Mouse (Mus musculus) common myeloid progenitor, adult 5-6 weeks (primary cell): Measurements from ENCODE around the gene Slc46a2. TPM values are rescaled to one million over a fixed set of nuclear protein-coding genes. Genes with fewer than 3 reads are reported as not detected.

Source experiments
- ATAC-seq: replicated peaks from 2 replicates; pipeline ENCODE4 v1.8.0; 2016; ENCODE audit warnings: low read depth, mild to moderate bottlenecking, moderate TSS enrichment, inconsistent platforms; ENCODE audit not compliant: poor library complexity, severe bottlenecking
- total RNA-seq: library from RNA; stranded (forward); fragments of 200-1000, 187-1606 nt; gene quantifications from 2 replicates; pipeline ENCODE4 v1.2.3, GENCODE M21; 2017

Gene Slc46a2
- total RNA-seq: not detected in 2 replicates

GRCm38 (mm10) chr4:59914608-59915403 is at the start of gene Slc46a2:
Slc46a2 (minus strand) TSS chr4:59915056.
- no peak for ATAC-seq

GRCm38 (mm10) chr4:59963405-59964344 is 48.8 kb upstream of the Slc46a2 start, which contains the start of gene Mup6:
Mup6 (plus strand) TSS chr4:59964294.
- ATAC-seq: no peak

- ATAC-seq: no peak
Observed at GRCm38 (mm10) chr4:59960610-59961009, 45.8 kb upstream of the Slc46a2 start, which contains the start of gene Mup4. Mup4 (minus strand) TSS chr4:59960710.

- ATAC-seq: no peak
Observed at GRCm38 (mm10) chr4:59937543-59937942, 22.7 kb upstream of the Slc46a2 start.

- peak; percentile 86 for ATAC-seq
Observed at GRCm38 (mm10) chr4:59932505-59933281, 17.8 kb upstream of the Slc46a2 start.

DNA sequence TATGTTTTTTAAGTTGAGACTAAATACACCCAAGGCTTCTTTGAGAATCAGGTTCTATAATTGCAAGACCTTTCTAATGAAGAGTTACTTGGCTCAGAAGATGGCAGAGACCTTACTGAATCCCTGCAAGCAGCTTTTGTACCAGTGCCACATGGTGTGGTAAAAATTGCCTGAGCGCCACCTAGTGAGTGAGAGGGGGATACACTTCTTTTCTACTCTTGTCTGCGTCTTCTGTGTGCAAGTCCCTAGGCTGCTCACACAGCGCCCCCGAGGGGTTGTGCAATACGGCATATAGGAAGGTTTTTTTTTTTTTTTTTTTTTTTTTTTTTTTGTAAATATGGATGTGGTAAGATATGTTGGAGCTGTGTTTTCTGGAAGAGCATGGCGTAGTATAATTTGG is 13.5 kb upstream of the Slc46a2 start:
- ATAC-seq: peak; percentile 98

DNA sequence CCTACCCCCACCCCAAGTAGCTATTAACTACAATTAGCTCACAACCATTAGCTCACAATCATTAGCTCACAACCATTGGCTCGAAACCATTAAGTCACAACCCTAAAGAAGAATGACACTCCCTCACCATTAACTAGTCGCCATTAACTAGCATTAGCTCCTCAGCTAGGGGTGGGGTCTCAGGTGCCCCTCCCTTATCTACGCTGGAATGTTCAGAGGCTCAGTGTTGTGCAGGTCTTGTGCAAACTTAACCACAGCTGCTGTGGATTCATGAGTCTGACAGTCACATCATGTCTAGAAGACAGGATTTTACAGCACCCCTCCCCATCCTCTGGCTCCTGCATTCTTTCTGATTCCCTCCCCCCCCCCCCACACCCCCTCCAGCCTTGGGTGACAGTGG is 12.8 kb upstream of the Slc46a2 start:
- ATAC-seq: no peak

GRCm38 (mm10) chr4:59925082-59925481 is 10.2 kb upstream of the Slc46a2 start:
- ATAC-seq: no peak

- ATAC-seq: no peak
Observed at GRCm38 (mm10) chr4:59917966-59918365, 3.1 kb upstream of the Slc46a2 start.

DNA sequence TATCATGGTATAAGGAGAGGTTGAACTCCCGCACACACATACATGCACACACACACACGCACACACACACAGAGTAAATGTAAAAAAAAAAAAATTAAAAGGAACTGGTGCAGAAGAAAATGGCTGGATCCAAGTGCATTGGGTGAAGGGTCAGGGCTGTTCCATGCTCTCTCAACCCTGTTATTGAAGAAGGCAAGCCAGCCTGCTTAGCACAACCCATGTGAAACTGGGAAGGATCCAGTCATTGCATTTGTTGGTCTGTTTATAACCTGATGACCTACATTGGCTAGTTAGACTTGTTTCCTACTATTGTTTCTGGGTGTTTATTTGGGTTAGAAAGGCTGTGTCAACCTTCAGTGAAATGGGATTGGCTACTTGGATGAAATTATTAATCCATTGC is 6.1 kb downstream of the Slc46a2 start:
- ATAC-seq: no peak

DNA sequence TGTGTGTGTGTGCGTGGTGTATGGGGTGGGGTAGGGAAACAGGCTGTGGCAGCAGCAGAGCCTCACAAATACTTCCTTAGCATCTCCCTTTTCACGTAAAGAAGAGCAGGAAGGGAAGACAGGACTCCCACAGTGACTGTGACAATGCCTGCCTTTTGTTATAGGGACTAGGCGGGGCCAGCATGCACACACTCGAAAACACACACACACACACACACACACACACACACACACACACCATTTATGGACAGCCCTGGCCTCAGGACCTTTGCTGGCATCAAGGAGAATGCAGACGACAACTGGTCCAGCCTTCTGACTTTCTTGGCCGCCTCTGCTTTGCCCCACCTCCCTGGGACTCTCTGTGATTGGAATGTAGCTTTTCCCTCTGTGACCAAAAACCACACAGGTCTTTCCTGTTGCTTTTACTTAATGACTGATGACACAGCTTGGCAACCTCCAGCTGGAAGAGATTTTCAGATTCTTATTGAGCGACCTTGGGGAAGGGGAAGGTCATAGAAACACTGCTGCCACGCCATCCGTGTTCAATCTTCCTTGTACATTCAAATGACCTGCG is 7.1 kb downstream of the Slc46a2 start:
- no peak for ATAC-seq

- ATAC-seq: no peak
Observed at GRCm38 (mm10) chr4:59907092-59907491, 7.8 kb downstream of the Slc46a2 start.

GRCm38 (mm10) chr4:59902547-59902946 is 12.3 kb downstream of the Slc46a2 start:
- ATAC-seq: no peak

DNA sequence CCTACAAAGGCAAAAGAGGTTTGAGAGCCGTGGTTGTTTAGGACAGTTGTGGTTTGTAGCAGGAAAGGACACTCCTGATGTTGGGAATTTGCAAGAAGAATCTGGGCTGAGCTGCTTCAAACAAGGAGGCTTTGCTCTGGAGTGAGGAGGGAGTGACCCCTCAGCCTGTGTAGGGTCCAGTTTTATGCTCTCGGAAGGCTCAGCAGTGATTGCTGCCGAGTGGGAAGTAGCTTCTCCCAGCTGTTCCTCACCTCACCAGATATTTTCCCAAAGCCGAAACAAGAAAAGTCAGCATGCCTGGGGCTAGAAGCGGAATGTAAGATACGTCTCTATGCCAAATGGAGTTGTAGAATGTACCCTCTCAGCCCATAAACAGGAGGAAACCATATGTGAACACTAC is 13.0 kb downstream of the Slc46a2 start:
- no peak for ATAC-seq

DNA sequence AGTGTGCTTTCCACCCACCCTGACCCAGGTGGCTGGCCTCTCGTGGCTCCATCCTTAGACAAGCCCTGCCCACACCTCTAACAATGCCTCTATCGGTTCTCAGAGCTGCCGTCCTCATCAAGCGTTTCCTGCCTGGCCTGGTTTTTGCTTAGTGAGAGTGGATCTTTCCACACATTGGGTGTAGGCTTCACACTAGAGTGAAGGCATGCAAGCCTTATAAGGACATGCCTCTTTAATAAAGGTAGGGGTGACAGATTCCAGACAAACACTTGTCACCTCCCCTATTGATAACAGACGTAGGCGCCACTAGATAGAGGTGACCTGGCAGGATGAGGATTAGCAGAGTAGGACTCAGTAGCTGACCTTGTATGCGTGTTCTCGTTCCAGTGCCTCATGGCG is 16.3 kb downstream of the Slc46a2 start:
- ATAC-seq: no peak

- no peak for ATAC-seq
Observed at GRCm38 (mm10) chr4:59897814-59898520, 16.9 kb downstream of the Slc46a2 start.

DNA sequence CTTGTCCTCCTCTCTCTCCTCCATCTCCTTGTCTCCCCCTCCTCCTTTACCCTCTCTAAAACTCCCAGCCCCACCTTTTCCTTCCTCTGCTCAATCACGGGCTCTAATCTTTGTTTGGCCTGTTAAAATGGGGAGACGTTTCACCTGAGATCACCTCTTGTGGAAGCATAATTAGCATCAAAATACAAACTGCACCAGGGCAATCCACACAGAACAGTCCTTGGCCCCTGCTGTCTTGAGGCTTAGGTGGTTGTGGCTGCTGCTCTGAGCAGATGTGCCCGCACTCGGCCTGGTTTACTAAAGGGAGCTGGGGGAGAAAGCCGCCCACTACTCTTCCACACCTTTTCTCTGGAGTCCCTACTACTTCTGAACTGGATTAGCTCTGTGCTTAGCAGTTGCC is 18.9 kb downstream of the Slc46a2 start:
- ATAC-seq: no peak

- ATAC-seq: peak; percentile 84
Observed at GRCm38 (mm10) chr4:59894977-59895575, 19.8 kb downstream of the Slc46a2 start.

DNA sequence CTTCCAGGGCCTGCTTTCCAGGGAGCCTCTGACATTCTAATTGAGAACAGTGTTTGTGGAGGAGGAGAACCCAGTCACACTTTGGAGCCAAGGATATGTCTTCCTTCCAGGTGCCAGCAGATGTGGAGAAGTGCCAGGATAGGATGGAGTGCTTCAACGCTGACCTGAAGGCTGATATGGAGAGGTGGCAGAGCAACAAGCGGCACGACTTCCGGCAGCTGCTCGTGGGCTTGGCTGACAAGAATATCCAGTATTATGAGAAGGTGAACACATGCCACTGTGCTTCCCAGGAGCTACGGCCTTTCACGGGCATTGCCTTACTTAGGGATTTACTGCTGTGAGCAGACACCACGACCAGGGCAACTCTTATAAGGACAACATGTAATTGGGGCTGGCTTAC is 20.4 kb downstream of the Slc46a2 start:
- ATAC-seq: no peak
